Mouse (Mus musculus) heart, adult 2 months (tissue): ENCODE data around the gene Styk1. TPM values are rescaled to one million over a fixed set of nuclear protein-coding genes. Genes with fewer than 3 reads are reported as not detected.

ENCODE experiments used
- DNase-seq, 2 experiments: peaks; one replicate each; pipeline ENCODE4 v3.0.0; 2021
- H3K27ac ChIP-seq: fragments of 200-600 bp; 2 replicates; pipeline ENCODE4 v1.8.1; 2022
- H3K27me3 ChIP-seq: fragments of 200-500 bp; 2 replicates; pipeline ENCODE4 v1.6.1; 2012; ENCODE audit warnings: mild to moderate bottlenecking, low read length, inconsistent platforms, mixed read lengths; ENCODE audit not compliant: control insufficient read depth, insufficient read depth
- H3K36me3 ChIP-seq: fragments of 200-500 bp; 2 replicates; pipeline ENCODE4 v1.6.1; 2012; ENCODE audit warnings: low read length, inconsistent platforms; ENCODE audit not compliant: control insufficient read depth, insufficient read depth
- H3K4me1 ChIP-seq: fragments of 200-500 bp; 2 replicates; pipeline ENCODE4 v1.6.1; 2011; ENCODE audit warnings: low read length; ENCODE audit not compliant: control insufficient read depth, insufficient read depth
- H3K4me3 ChIP-seq: fragments of 200-600 bp; 2 replicates; pipeline ENCODE4 v1.8.1; 2022
- H3K79me2 ChIP-seq: fragments of 200-500 bp; replicated peaks from 2 replicates; pipeline ENCODE4 v1.6.1; 2012; ENCODE audit warnings: mild to moderate bottlenecking, inconsistent platforms, low read length, moderate library complexity, mixed read lengths; ENCODE audit not compliant: control insufficient read depth, insufficient read depth
- H3K9ac ChIP-seq: fragments of 200-500 bp; 2 replicates; pipeline ENCODE4 v1.6.1; 2012; ENCODE audit warnings: low read depth, mild to moderate bottlenecking, control low read depth, inconsistent platforms, low read length, mixed read lengths
- CTCF ChIP-seq: fragments of 200-600 bp; IDR thresholded peaks from 2 replicates; pipeline ENCODE4 v1.8.1; 2022; ENCODE audit warnings: antibody characterized with exemption, mild to moderate bottlenecking, moderate library complexity
- EP300 ChIP-seq: fragments of 200-500 bp; IDR thresholded peaks from 2 replicates; pipeline ENCODE4 v1.6.1; 2011; ENCODE audit warnings: low read depth, low read length, control low read depth; ENCODE audit not compliant: insufficient read depth
- POLR2A ChIP-seq: fragments of 200-500 bp; IDR thresholded peaks from 2 replicates; pipeline ENCODE4 v1.6.1; 2011; ENCODE audit warnings: mild to moderate bottlenecking, low read depth, low read length, control low read depth; ENCODE audit not compliant: insufficient read depth
- WGBS: fragments of 180-500 bp; shearing (Covaris S2); methylation state at CpG from one replicate; pipeline ENCODE4 v1.1.7; 2018; 5-methylcytosine and 5-hydroxymethylcytosine counted together
- intact Hi-C: fragments of 180-260 bp; cut with DNase I; formaldehyde crosslinking; loops from one replicate; pipeline ENCODE4 v1.15.1; 2025
- polyA plus RNA-seq: library from polyadenylated mRNA; depleted of rRNA; stranded (reverse); fragments of >200 nt; gene quantifications from 2 replicates; pipeline ENCODE4 v1.2.3, GENCODE M21; 2012
- total RNA-seq, 2 experiments: library from RNA; stranded (reverse); gene quantifications; 2 replicates each; pipeline ENCODE4 v1.2.3; 2021

The Styk1 gene
- total and polyA plus RNA-seq, 3 experiments = 0.08 to 0.12 (median 0.09) TPM

GRCm38 (mm10) chr6:131360693-131361092 lies 7.3 kb upstream of the Styk1 start:
- Histone ChIP-seq H3K36me3 (no peaks in the 10 kb centered on the region), H3K9ac (no peak overlapping the region), H3K79me2 (no peaks in the 10 kb centered on the region), H3K27ac (no peak overlapping the region), H3K4me3 (no peak overlapping the region), H3K27me3 (no peaks in the 10 kb centered on the region), H3K4me1 (no peaks in the 10 kb centered on the region)
- 63% methylated on average over 5 of the region's 5 CpGs for WGBS
- DNase-seq = no peak
- intact Hi-C loops = no loop called here
- TF ChIP-seq CTCF = no peak
- TF ChIP-seq POLR2A = no peak
- no peak for TF ChIP-seq EP300

GRCm38 (mm10) chr6:131359543-131359942 lies 6.1 kb upstream of the Styk1 start:
- Histone ChIP-seq H3K9ac (no peak overlapping the region), H3K36me3 (no peaks in the 10 kb centered on the region), H3K4me1 (no peaks in the 10 kb centered on the region), H3K79me2 (no peaks in the 10 kb centered on the region), H3K4me3 (no peak overlapping the region), H3K27ac (no peak overlapping the region), H3K27me3 (no peaks in the 10 kb centered on the region)
- 69% methylated on average over 2 of the region's 2 CpGs for WGBS
- intact Hi-C loops = no loop called here
- TF ChIP-seq POLR2A (no peak), EP300 (no peak), CTCF (no peak)
- DNase-seq = no peak

DNA sequence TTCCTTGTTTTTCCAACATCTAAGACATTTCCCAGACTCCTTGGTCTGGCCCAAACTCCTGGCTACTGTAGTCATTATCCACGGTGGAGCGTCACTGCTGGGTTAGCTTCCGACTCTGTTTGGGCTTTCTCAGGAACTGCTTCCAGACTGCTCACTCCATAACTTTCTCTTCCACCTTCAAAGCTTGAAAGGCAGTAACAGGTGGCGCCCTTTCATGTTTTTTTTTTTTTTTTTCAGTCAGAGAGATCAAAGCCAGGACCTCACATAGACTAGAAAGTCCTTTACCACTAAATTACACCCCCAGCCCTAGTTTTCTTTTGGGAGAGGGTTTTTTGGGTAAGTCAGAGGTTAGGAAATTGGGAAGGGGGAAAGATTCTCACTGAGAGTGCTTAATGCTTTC lies 1.5 kb upstream of the Styk1 start:
- H3K36me3 ChIP-seq = no peaks in the 10 kb centered on the region
- no peak for DNase-seq
- H3K9ac ChIP-seq = no peak overlapping the region
- no peaks in the 10 kb centered on the region for H3K79me2 ChIP-seq
- TF ChIP-seq CTCF (no peak), EP300 (no peak), POLR2A (no peak)
- peaks cover 2% of the 10 kb centered on the region for H3K4me1 ChIP-seq
- no peak overlapping the region for H3K27ac ChIP-seq
- intact Hi-C loops = no loop called here
- no peak overlapping the region for H3K4me3 ChIP-seq
- no peaks in the 10 kb centered on the region for H3K27me3 ChIP-seq
- 65% methylated on average over 4 of the region's 4 CpGs for WGBS

DNA sequence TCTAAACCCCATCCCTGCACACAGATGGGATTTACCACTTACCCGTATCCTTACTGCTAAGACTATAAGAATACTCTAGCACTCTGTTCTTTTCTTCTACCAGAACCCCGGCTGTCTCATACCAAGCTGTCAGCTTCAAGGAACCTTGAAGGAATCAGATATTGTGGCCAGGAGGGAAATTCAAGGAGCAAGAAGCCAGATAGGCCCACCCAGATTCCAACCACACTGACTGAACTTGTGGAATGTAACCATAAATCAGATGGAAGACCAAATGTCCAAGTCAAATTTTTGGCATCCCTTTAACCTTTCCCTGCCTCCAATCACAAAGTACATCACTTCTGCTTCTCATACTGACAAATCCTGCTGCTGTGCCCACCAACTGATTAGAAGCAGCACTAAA lies 6.4 kb downstream of the Styk1 start:
- Histone ChIP-seq H3K27ac (no peak overlapping the region), H3K36me3 (no peaks in the 10 kb centered on the region), H3K4me3 (no peak overlapping the region), H3K27me3 (no peaks in the 10 kb centered on the region), H3K9ac (no peak overlapping the region), H3K4me1 (no peaks in the 10 kb centered on the region), H3K79me2 (no peaks in the 10 kb centered on the region)
- TF ChIP-seq CTCF (no peak), POLR2A (no peak), EP300 (no peak)
- WGBS = 75% methylated on average over 2 of the region's 2 CpGs
- DNase-seq = no peak
- intact Hi-C loops = no loop called here

DNA sequence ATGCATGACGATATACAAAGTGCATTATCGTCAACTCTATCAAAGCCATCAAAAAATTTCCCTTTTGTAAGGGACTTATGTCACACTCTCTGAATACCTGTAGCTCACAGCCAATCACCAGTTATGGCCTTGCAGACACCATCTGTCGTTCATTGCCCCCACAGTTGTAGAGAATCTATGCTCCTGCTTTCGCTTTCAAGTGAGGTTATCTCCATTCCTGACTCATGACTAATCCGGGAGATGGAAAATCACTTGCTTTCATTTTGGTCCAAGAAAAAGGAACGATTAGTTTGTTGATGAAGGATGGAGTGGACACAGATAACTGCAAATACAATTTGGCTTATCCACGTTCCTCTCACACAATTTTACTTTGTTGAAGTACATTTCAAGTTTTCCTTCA lies 9.1 kb downstream of the Styk1 start:
- WGBS = 55% methylated on average over 7 of the region's 7 CpGs
- intact Hi-C loops = no loop called here
- no peaks in the 10 kb centered on the region for H3K79me2 ChIP-seq
- no peak overlapping the region for H3K9ac ChIP-seq
- no peak overlapping the region for H3K27ac ChIP-seq
- no peak overlapping the region for H3K4me3 ChIP-seq
- TF ChIP-seq EP300 (no peak), POLR2A (no peak), CTCF (no peak)
- H3K36me3 ChIP-seq = no peaks in the 10 kb centered on the region
- no peak for DNase-seq
- no peaks in the 10 kb centered on the region for H3K27me3 ChIP-seq
- H3K4me1 ChIP-seq = no peaks in the 10 kb centered on the region

- TF ChIP-seq EP300 (no peak), POLR2A (no peak), CTCF (no peak)
- H3K79me2 ChIP-seq = no peaks in the 10 kb centered on the region
- no peak for DNase-seq
- H3K4me1 ChIP-seq = no peaks in the 10 kb centered on the region
- no peaks in the 10 kb centered on the region for H3K36me3 ChIP-seq
- H3K4me3 ChIP-seq = no peak overlapping the region
- no peaks in the 10 kb centered on the region for H3K27me3 ChIP-seq
- intact Hi-C loops = no loop called here
- WGBS = 52% methylated on average over 3 of the region's 3 CpGs
- H3K27ac ChIP-seq = no peak overlapping the region
- no peak overlapping the region for H3K9ac ChIP-seq
These were observed 13.3 kb downstream of the Styk1 start for GRCm38 (mm10) chr6:131340082-131340481.
